In the genomic region with DNA sequence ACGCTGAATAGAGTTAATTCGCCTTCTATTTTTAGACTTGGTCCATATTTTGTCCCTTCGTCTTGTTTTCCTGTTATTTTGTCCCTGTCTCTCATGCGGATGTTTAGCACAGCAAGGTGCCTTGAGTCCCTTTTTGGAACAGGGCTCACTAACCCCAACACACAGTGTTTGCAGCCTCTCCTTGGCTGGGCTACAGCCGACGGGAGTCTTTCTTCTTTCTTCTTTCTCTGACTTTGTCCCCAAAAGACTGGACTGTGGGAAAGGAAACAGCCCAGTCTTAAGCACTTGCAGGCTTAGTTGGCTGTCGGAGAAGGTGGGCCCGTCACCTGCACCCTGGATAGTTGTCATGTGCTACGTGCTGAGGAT, we compare ENCODE assay signal across 25 mouse cellular contexts.
DNase-seq lines count a peak whose midpoint lies in the region; ATAC-seq and TF ChIP-seq lines count a peak whose summit lies in the region.
"Had no signal": no experiment of that assay in that cellular context is flagged by ENCODE, and none has a peak within 500 bp of the region (broad histone marks: within the 10 kb centered on the region; RNA-seq: fewer than 3 reads in every experiment).

No protein-coding gene starts in this region.

- 0 out of 2 replicates have a peak overlapping the region, but pooled peaks have one; percentile 35 for H3K27ac ChIP-seq in midbrain, embryonic 15.5 days
- H3K27ac ChIP-seq in midbrain, embryonic 14.5 days (replicated peaks; ENCODE audit: low read depth, low read length): no peak overlapping the region
- H3K27ac ChIP-seq in hindbrain, embryonic 14.5 days: peak overlapping the region; percentile 21; the same call in 1 of the 2 replicates
- peak overlapping the region; percentile 63 for H3K27ac ChIP-seq in neural tube, embryonic 15.5 days (replicated peaks)
- no peak overlapping the region for H3K27ac ChIP-seq in left cerebral cortex, adult 2 months
- H3K27ac ChIP-seq: embryonic facial prominence, embryonic 12.5 days; intestine, embryonic 15.5 days; liver, embryonic 14.5 days; macrophage had no signal

- no peak overlapping the region for H3K4me3 ChIP-seq in midbrain, embryonic 15.5 days
- H3K4me3 ChIP-seq in midbrain, embryonic 14.5 days (replicated peaks; ENCODE audit: low read depth, low read length): no peak overlapping the region
- no peak overlapping the region for H3K4me3 ChIP-seq in hindbrain, embryonic 14.5 days (replicated peaks; ENCODE audit: low read length)
- no peak overlapping the region for H3K4me3 ChIP-seq in neural tube, embryonic 15.5 days (replicated peaks)
- no peak overlapping the region for H3K4me3 ChIP-seq in left cerebral cortex, adult 2 months
- H3K4me3 ChIP-seq: embryonic facial prominence, embryonic 12.5 days; heart, embryonic 12.5 days; intestine, embryonic 15.5 days had no signal

- no peaks in the 10 kb centered on the region for H3K36me3 ChIP-seq in midbrain, embryonic 15.5 days (replicated peaks)
- H3K36me3 ChIP-seq in midbrain, embryonic 14.5 days (ENCODE audit: control insufficient read depth, insufficient read depth, low read length): no peaks in the 10 kb centered on the region
- H3K36me3 ChIP-seq in hindbrain, embryonic 14.5 days (replicated peaks; ENCODE audit: control insufficient read depth, insufficient read depth): no peaks in the 10 kb centered on the region
- H3K36me3 ChIP-seq in neural tube, embryonic 15.5 days: no peaks in the 10 kb centered on the region
- H3K36me3 ChIP-seq: embryonic facial prominence, embryonic 12.5 days; heart, embryonic 12.5 days; intestine, embryonic 15.5 days had no signal

- DNase-seq in frontal cortex, postnatal 14 days (ENCODE audit: low spot score in 2 of 2): no peak
- no peak for DNase-seq in midbrain, embryonic 14.5 days
- no peak for DNase-seq in hindbrain, embryonic 14.5 days (ENCODE audit: low spot score)
- DNase-seq in left cerebral cortex, adult 2 months (ENCODE audit: extremely low spot score in 1 of 2, low spot score in 2 of 2): no peak
- DNase-seq: adrenal gland, postnatal 10 days; cerebellum, adult 11 months; cerebellum, postnatal 36 days; embryo, embryonic 11 days; gastrocnemius, postnatal 36 days; heart, adult 18-20 months; kidney, adult 2 months; kidney, postnatal 4 days; liver; lung, adult 2 months; retina, postnatal 1 day; right cerebral cortex, postnatal 14 days had no signal

- ATAC-seq in frontal cortex, adult (ENCODE audit: low TSS enrichment): peak; percentile 44
- no peak for ATAC-seq in midbrain, embryonic 15.5 days (replicated peaks)
- ATAC-seq in midbrain, embryonic 14.5 days (ENCODE audit: low FRiP score, low TSS enrichment): no peak
- 0 out of 2 replicates have a peak, but pooled peaks have one; percentile 51 for ATAC-seq in hindbrain, embryonic 14.5 days (ENCODE audit: low FRiP score)
- ATAC-seq in neural tube, embryonic 15.5 days (ENCODE audit: low FRiP score): peak; percentile 63; the same call in 1 of the 2 replicates
- ATAC-seq: intestine, embryonic 15.5 days; Patski had no signal

- H3K27me3 ChIP-seq in midbrain, embryonic 15.5 days (replicated peaks): no peaks in the 10 kb centered on the region
- H3K27me3 ChIP-seq in midbrain, embryonic 14.5 days (ENCODE audit: control insufficient read depth, insufficient read depth, low read length): no peaks in the 10 kb centered on the region
- no peaks in the 10 kb centered on the region for H3K27me3 ChIP-seq in hindbrain, embryonic 14.5 days (ENCODE audit: control insufficient read depth, insufficient read depth, low read length)
- H3K27me3 ChIP-seq in neural tube, embryonic 15.5 days (replicated peaks): no peaks in the 10 kb centered on the region
- H3K27me3 ChIP-seq: embryonic facial prominence, embryonic 12.5 days; heart, embryonic 12.5 days; intestine, embryonic 15.5 days had no signal

- no peaks in the 10 kb centered on the region for H3K4me1 ChIP-seq in midbrain, embryonic 15.5 days
- H3K4me1 ChIP-seq in midbrain, embryonic 14.5 days (ENCODE audit: control insufficient read depth, insufficient read depth, low read length): no peaks in the 10 kb centered on the region
- no peaks in the 10 kb centered on the region for H3K4me1 ChIP-seq in hindbrain, embryonic 14.5 days (replicated peaks; ENCODE audit: control insufficient read depth, insufficient read depth, low read length)
- H3K4me1 ChIP-seq in neural tube, embryonic 15.5 days: no peaks in the 10 kb centered on the region
- H3K4me1 ChIP-seq: embryonic facial prominence, embryonic 12.5 days; heart, embryonic 12.5 days; intestine, embryonic 15.5 days had no signal

- intact Hi-C loops in left cerebral cortex, adult 2 months (cut with DNase I): loop anchor here (2.0 kb wide), 1 partner anchor 85 kb away; a partner anchor contains a TSS

- 58% methylated on average over 9 of the region's 9 CpGs for WGBS in midbrain, embryonic 15.5 days
- WGBS in midbrain, embryonic 14.5 days: 56% methylated on average over 9 of the region's 9 CpGs
- 56% methylated on average over 9 of the region's 9 CpGs for WGBS in hindbrain, embryonic 14.5 days
- 64% methylated on average over 9 of the region's 9 CpGs for WGBS in neural tube, embryonic 15.5 days

- H3K4me2 ChIP-seq in midbrain, embryonic 15.5 days: no peak overlapping the region
- no peak overlapping the region for H3K4me2 ChIP-seq in midbrain, embryonic 14.5 days (ENCODE audit: low read length)
- H3K4me2 ChIP-seq in hindbrain, embryonic 14.5 days (replicated peaks): no peak overlapping the region
- H3K4me2 ChIP-seq in neural tube, embryonic 15.5 days: no peak overlapping the region
- H3K4me2 ChIP-seq: embryonic facial prominence, embryonic 12.5 days; heart, embryonic 12.5 days; intestine, embryonic 15.5 days had no signal

- H3K9me3 ChIP-seq in midbrain, embryonic 15.5 days: no peaks in the 10 kb centered on the region
- no peaks in the 10 kb centered on the region for H3K9me3 ChIP-seq in midbrain, embryonic 14.5 days (ENCODE audit: control insufficient read depth, low read length)
- no peaks in the 10 kb centered on the region for H3K9me3 ChIP-seq in hindbrain, embryonic 14.5 days (ENCODE audit: control insufficient read depth, low read length)
- no peaks in the 10 kb centered on the region; the same call in 1 of the 2 replicates for H3K9me3 ChIP-seq in neural tube, embryonic 15.5 days (replicated peaks)
- H3K9me3 ChIP-seq: embryonic facial prominence, embryonic 12.5 days had no signal

- H3K9ac ChIP-seq in midbrain, embryonic 15.5 days: no peak overlapping the region
- H3K9ac ChIP-seq in midbrain, embryonic 14.5 days (replicated peaks; ENCODE audit: low read length): no peak overlapping the region
- no peak overlapping the region for H3K9ac ChIP-seq in hindbrain, embryonic 14.5 days
- H3K9ac ChIP-seq in neural tube, embryonic 15.5 days (replicated peaks): no peak overlapping the region
- H3K9ac ChIP-seq: embryonic facial prominence, embryonic 12.5 days; heart, embryonic 12.5 days; intestine, embryonic 15.5 days; liver, embryonic 14.5 days had no signal

- TF ChIP-seq CTCF in left cerebral cortex, adult 2 months (IDR thresholded peaks at IDR 0.05): no peak

Comparison
In these comparisons a context has a peak if more than half of its experiments do, and no peak if none do; other contexts are left out.
1. H3K27ac ChIP-seq: peak in midbrain, embryonic 15.5 days (single experiment), hindbrain, embryonic 14.5 days (single experiment) and neural tube, embryonic 15.5 days (single experiment); none in midbrain, embryonic 14.5 days (single experiment) and left cerebral cortex, adult 2 months (single experiment).
2. ATAC-seq: peak in frontal cortex, adult (single experiment), hindbrain, embryonic 14.5 days (single experiment) and neural tube, embryonic 15.5 days (single experiment); none in midbrain, embryonic 15.5 days (single experiment) and midbrain, embryonic 14.5 days (single experiment).